Mouse (Mus musculus) E14TG2a.4 (cell line): ENCODE data around the gene Hsd17b6.

ENCODE experiments used
- H3K27me3 ChIP-seq: 2 replicates; pipeline ENCODE4 v1.6.1; 2014; ENCODE audit warnings: low read length, control low read depth; ENCODE audit not compliant: insufficient read depth
- H3K36me3 ChIP-seq: 2 replicates; pipeline ENCODE4 v1.6.1; 2014; ENCODE audit warnings: low read length, control low read depth; ENCODE audit not compliant: insufficient read depth
- H3K4me1 ChIP-seq: replicated peaks from 2 replicates; pipeline ENCODE4 v1.6.1; 2014; ENCODE audit warnings: low read depth, low read length, control low read depth
- H3K4me3 ChIP-seq: replicated peaks from 2 replicates; pipeline ENCODE4 v1.5.1; 2014; ENCODE audit warnings: mild to moderate bottlenecking, low read length
- H3K9me3 ChIP-seq: 2 replicates; pipeline ENCODE4 v1.6.1; 2014; ENCODE audit warnings: low read length, control low read depth
- CTCF ChIP-seq: conservative IDR thresholded peaks from 2 replicates; pipeline ENCODE4 v1.5.1; 2014; ENCODE audit warnings: low read length
- NANOG ChIP-seq: IDR thresholded peaks from 2 replicates; pipeline ENCODE4 v1.6.1; 2014; ENCODE audit warnings: borderline replicate concordance, low read length, mixed read lengths
- POU5F1 ChIP-seq: IDR thresholded peaks from 2 replicates; pipeline ENCODE4 v1.6.1; 2014; ENCODE audit warnings: low read length, borderline replicate concordance

Hsd17b6 gene

GRCm38 (mm10) chr10:127998260-127998659, 9.2 kb downstream of the Hsd17b6 start:
- peaks cover 7% of the 10 kb centered on the region; the same call in 1 of the 2 replicates for H3K27me3 ChIP-seq
- H3K36me3 ChIP-seq, result no peaks in the 10 kb centered on the region
- no peak overlapping the region for H3K4me3 ChIP-seq
- H3K9me3 ChIP-seq, result 0 out of 2 replicates have a peak, but pooled peaks cover 3% of the 10 kb centered on the region
- no peak for TF ChIP-seq POU5F1
- TF ChIP-seq CTCF, result peak; percentile 79
- H3K4me1 ChIP-seq, result no peaks in the 10 kb centered on the region

- TF ChIP-seq POU5F1, result no peak
- TF ChIP-seq NANOG, result no peak
- no peak for TF ChIP-seq CTCF
- H3K36me3 ChIP-seq, result no peaks in the 10 kb centered on the region
- peaks cover 7% of the 10 kb centered on the region; the same call in 1 of the 2 replicates for H3K27me3 ChIP-seq
- H3K4me1 ChIP-seq, result no peaks in the 10 kb centered on the region
- 0 out of 2 replicates have a peak, but pooled peaks cover 3% of the 10 kb centered on the region for H3K9me3 ChIP-seq
- no peak overlapping the region for H3K4me3 ChIP-seq
Measured at GRCm38 (mm10) chr10:127996690-127997089, 10.7 kb downstream of the Hsd17b6 start.

DNA sequence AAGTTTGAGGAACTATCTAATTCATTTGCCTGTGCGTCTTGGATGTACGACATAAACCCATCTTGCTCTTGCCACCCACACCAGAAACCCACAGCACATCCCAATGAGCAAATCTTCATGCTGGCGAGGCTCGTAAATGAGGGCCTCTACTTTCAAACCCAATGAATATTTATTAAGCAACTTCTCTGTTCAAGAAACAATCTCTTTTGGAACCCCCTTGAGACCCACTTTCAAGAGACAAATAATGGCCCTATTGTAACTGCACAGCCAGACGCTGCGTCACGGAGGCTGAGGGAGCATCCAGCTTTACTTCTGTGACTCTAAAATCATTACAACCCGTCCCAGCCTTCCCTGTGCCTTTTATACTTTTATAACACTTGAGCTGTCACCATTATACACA, 21.8 kb downstream of the Hsd17b6 start:
- Histone ChIP-seq H3K36me3 (no peaks in the 10 kb centered on the region), H3K27me3 (peaks cover 20% of the 10 kb centered on the region), H3K4me1 (no peaks in the 10 kb centered on the region), H3K4me3 (no peak overlapping the region), H3K9me3 (peaks cover 9% of the 10 kb centered on the region; the same call in 1 of the 2 replicates)
- TF ChIP-seq CTCF, result no peak
- TF ChIP-seq NANOG, result no peak
- no peak for TF ChIP-seq POU5F1

- peaks cover 20% of the 10 kb centered on the region for H3K27me3 ChIP-seq
- peaks cover 9% of the 10 kb centered on the region; the same call in 1 of the 2 replicates for H3K9me3 ChIP-seq
- H3K4me1 ChIP-seq, result no peaks in the 10 kb centered on the region
- no peak overlapping the region for H3K4me3 ChIP-seq
- no peaks in the 10 kb centered on the region for H3K36me3 ChIP-seq
- TF ChIP-seq POU5F1 (no peak), CTCF (no peak), NANOG (no peak)
Measured at GRCm38 (mm10) chr10:127984650-127985049, 22.8 kb downstream of the Hsd17b6 start.

- Histone ChIP-seq H3K4me1 (peaks cover 11% of the 10 kb centered on the region), H3K27me3 (0 out of 2 replicates have a peak, but pooled peaks cover 8% of the 10 kb centered on the region), H3K4me3 (no peak overlapping the region), H3K9me3 (peaks cover 15% of the 10 kb centered on the region), H3K36me3 (no peaks in the 10 kb centered on the region)
- TF ChIP-seq NANOG, result no peak
- no peak for TF ChIP-seq POU5F1
Measured at GRCm38 (mm10) chr10:127975503-127975902, 31.9 kb downstream of the Hsd17b6 start.

DNA sequence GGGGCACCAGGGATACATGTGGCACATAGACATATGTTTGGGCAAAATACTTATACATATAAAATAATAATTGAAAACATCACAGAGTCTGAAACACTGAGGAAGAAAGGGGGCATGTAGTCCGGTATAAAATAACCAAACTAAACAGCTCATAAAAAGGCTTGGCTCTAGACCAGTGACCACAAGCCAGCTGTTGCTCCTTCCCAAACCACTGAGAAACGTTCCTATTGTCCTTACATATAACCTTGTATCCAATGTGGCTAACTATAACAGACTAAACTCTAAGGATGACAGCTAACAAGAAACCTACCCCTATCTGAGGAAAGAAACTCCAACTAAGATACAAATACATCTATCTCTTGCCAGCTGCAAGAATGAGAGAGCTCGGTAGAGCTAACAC, 33.3 kb downstream of the Hsd17b6 start:
- Histone ChIP-seq H3K9me3 (peaks cover 15% of the 10 kb centered on the region), H3K4me3 (no peak overlapping the region), H3K27me3 (0 out of 2 replicates have a peak, but pooled peaks cover 8% of the 10 kb centered on the region), H3K4me1 (peaks cover 12% of the 10 kb centered on the region), H3K36me3 (no peaks in the 10 kb centered on the region)
- no peak for TF ChIP-seq POU5F1

GRCm38 (mm10) chr10:127971135-127971534, 36.3 kb downstream of the Hsd17b6 start:
- no peak for TF ChIP-seq POU5F1
- TF ChIP-seq NANOG, result no peak
- TF ChIP-seq CTCF, result no peak
- peaks cover 15% of the 10 kb centered on the region for H3K9me3 ChIP-seq
- H3K27me3 ChIP-seq, result 0 out of 2 replicates have a peak, but pooled peaks cover 2% of the 10 kb centered on the region
- no peaks in the 10 kb centered on the region for H3K36me3 ChIP-seq
- peaks cover 22% of the 10 kb centered on the region for H3K4me1 ChIP-seq
- H3K4me3 ChIP-seq, result no peak overlapping the region

GRCm38 (mm10) chr10:127970359-127970831, 37.0 kb downstream of the Hsd17b6 start:
- Histone ChIP-seq H3K36me3 (no peaks in the 10 kb centered on the region), H3K9me3 (peaks cover 15% of the 10 kb centered on the region), H3K4me3 (no peak overlapping the region), H3K27me3 (no peaks in the 10 kb centered on the region), H3K4me1 (peaks cover 20% of the 10 kb centered on the region)
- TF ChIP-seq CTCF, result no peak
- no peak for TF ChIP-seq POU5F1
- TF ChIP-seq NANOG, result no peak

- Histone ChIP-seq H3K4me1 (peaks cover 16% of the 10 kb centered on the region), H3K4me3 (no peak overlapping the region), H3K36me3 (no peaks in the 10 kb centered on the region), H3K9me3 (peaks cover 15% of the 10 kb centered on the region), H3K27me3 (no peaks in the 10 kb centered on the region)
- no peak for TF ChIP-seq POU5F1
Measured at GRCm38 (mm10) chr10:127969820-127970219, 37.6 kb downstream of the Hsd17b6 start.
